Mouse (Mus musculus) liver, embryonic 13.5 days (tissue): ENCODE results near the gene Gsk3a. TPM values are rescaled to one million over a fixed set of nuclear protein-coding genes. Genes with fewer than 3 reads are reported as not detected.
A peak's percentile ranks its signal among the peaks of the same experiment; 100 is the strongest.

ENCODE experiments used
- ATAC-seq: fragments of 200-750 bp; cut with Nextera tagmentation; 2 replicates; pipeline ENCODE4 v1.8.0; 2017; ENCODE audit warnings: low read depth, mild to moderate bottlenecking, moderate number of reproducible peaks, moderate library complexity
- DNase-seq: peaks from one replicate; pipeline ENCODE4 v3.0.0; 2022
- H3K27ac ChIP-seq: fragments of 300-500 bp; sonication (generic); 2 replicates; pipeline ENCODE4 v1.5.1; 2015; ENCODE audit warnings: moderate library complexity, mild to moderate bottlenecking, inconsistent platforms
- H3K27me3 ChIP-seq: fragments of 300-500 bp; sonication (generic); 2 replicates; pipeline ENCODE4 v1.6.1; 2015; ENCODE audit warnings: mild to moderate bottlenecking, inconsistent platforms
- H3K36me3 ChIP-seq: fragments of 300-500 bp; sonication (generic); 2 replicates; pipeline ENCODE4 v1.6.1; 2015; ENCODE audit warnings: mild to moderate bottlenecking, inconsistent platforms
- H3K4me1 ChIP-seq: fragments of 300-500 bp; sonication (generic); replicated peaks from 2 replicates; pipeline ENCODE4 v1.6.1; 2015; ENCODE audit warnings: inconsistent platforms
- H3K4me2 ChIP-seq: fragments of 300-500 bp; sonication (generic); 2 replicates; pipeline ENCODE4 v1.6.1; 2015; ENCODE audit warnings: inconsistent platforms, mild to moderate bottlenecking, moderate library complexity
- H3K4me3 ChIP-seq: fragments of 300-500 bp; sonication (generic); replicated peaks from 2 replicates; pipeline ENCODE4 v1.5.1; 2015; ENCODE audit warnings: mild to moderate bottlenecking, inconsistent platforms
- H3K9ac ChIP-seq: fragments of 300-500 bp; sonication (generic); 2 replicates; pipeline ENCODE4 v1.6.1; 2015; ENCODE audit warnings: mild to moderate bottlenecking, inconsistent platforms
- H3K9me3 ChIP-seq: fragments of 300-500 bp; sonication (generic); replicated peaks from 2 replicates; pipeline ENCODE4 v1.6.1; 2016; ENCODE audit warnings: inconsistent platforms
- WGBS: fragments of 180-500 bp; shearing (Covaris S2); methylation state at CpG from one replicate; pipeline ENCODE4 v1.1.7; 2015; ENCODE audit not compliant: insufficient replicate concordance; 5-methylcytosine and 5-hydroxymethylcytosine counted together
- polyA plus RNA-seq: library from polyadenylated mRNA; unstranded; fragments of >200 nt; fragmentation: Nextera tagmentation; extraction: Ambion mirVana; gene quantifications from 2 replicates; pipeline ENCODE4 v1.2.1, GENCODE M21; 2015

Gsk3a gene
- polyA plus RNA-seq, 1 experiment from 2014 or later = 6.3 TPM

GRCm38 (mm10) chr7:25230690-25231285 is 6.9 kb downstream of the Gsk3a start:
- Histone ChIP-seq H3K4me1 (peaks cover 15% of the 10 kb centered on the region), H3K9ac (no peak overlapping the region), H3K4me2 (no peak overlapping the region), H3K27ac (no peak overlapping the region), H3K27me3 (no peaks in the 10 kb centered on the region), H3K9me3 (no peaks in the 10 kb centered on the region), H3K4me3 (no peak overlapping the region), H3K36me3 (peaks cover 100% of the 10 kb centered on the region)
- ATAC-seq = 0 out of 2 replicates have a peak, but pooled peaks have one; percentile 9
- 80% methylated on average over 9 of the region's 9 CpGs for WGBS
- no peak for DNase-seq

- H3K36me3 ChIP-seq = peaks cover 100% of the 10 kb centered on the region
- ATAC-seq = no peak
- no peak overlapping the region for H3K4me3 ChIP-seq
- 76% methylated on average over 1 of the region's 1 CpGs for WGBS
- no peak overlapping the region for H3K4me2 ChIP-seq
- H3K9me3 ChIP-seq = no peaks in the 10 kb centered on the region
- no peaks in the 10 kb centered on the region for H3K27me3 ChIP-seq
- peaks cover 13% of the 10 kb centered on the region for H3K4me1 ChIP-seq
- no peak overlapping the region for H3K27ac ChIP-seq
- H3K9ac ChIP-seq = no peak overlapping the region
- no peak for DNase-seq
These were observed 9.9 kb downstream of the Gsk3a start for GRCm38 (mm10) chr7:25227523-25228300.

- H3K4me3 ChIP-seq = peak overlapping the region; percentile 97
- H3K27me3 ChIP-seq = no peaks in the 10 kb centered on the region
- H3K27ac ChIP-seq = peak overlapping the region; percentile 92
- DNase-seq = no peak
- H3K4me1 ChIP-seq = peaks cover 50% of the 10 kb centered on the region
- ATAC-seq = 0 out of 2 replicates have a peak, but pooled peaks have one; percentile 1
- H3K4me2 ChIP-seq = peak overlapping the region; percentile 89
- H3K36me3 ChIP-seq = peaks cover 62% of the 10 kb centered on the region
- H3K9me3 ChIP-seq = no peaks in the 10 kb centered on the region
- 63% methylated on average over 10 of the region's 10 CpGs for WGBS
- peak overlapping the region; percentile 98 for H3K9ac ChIP-seq
These were observed 15.2 kb downstream of the Gsk3a start for GRCm38 (mm10) chr7:25222275-25222967.

GRCm38 (mm10) chr7:25221102-25221883 is 16.4 kb downstream of the Gsk3a start, which contains the start of gene Zfp526:
TSS of gene Zfp526 (plus strand) at chr7:25221425.
- WGBS = under 1% methylated on average over 45 of the region's 45 CpGs
- H3K9ac ChIP-seq = peak within 1 kb of the TSS; percentile 98
- peak within 1 kb of the TSS; percentile 89 for H3K4me2 ChIP-seq
- H3K27ac ChIP-seq = peak within 1 kb of the TSS; percentile 99
- H3K9me3 ChIP-seq = no peaks in the 10 kb centered on the region
- H3K27me3 ChIP-seq = no peaks in the 10 kb centered on the region
- H3K36me3 ChIP-seq = peaks cover 61% of the 10 kb centered on the region
- ATAC-seq = peak; percentile 83
- peak within 1 kb of the TSS; percentile 97 for H3K4me3 ChIP-seq
- peak; percentile 97 for DNase-seq
- peaks cover 55% of the 10 kb centered on the region for H3K4me1 ChIP-seq

- Histone ChIP-seq H3K36me3 (peaks cover 61% of the 10 kb centered on the region), H3K4me1 (peaks cover 58% of the 10 kb centered on the region)
These were observed 17.1 kb downstream of the Gsk3a start, which contains the start of gene Dedd2 for GRCm38 (mm10) chr7:25220457-25221101. TSS of gene Dedd2 (minus strand) at chr7:25220615.

GRCm38 (mm10) chr7:25219756-25220456 is 17.7 kb downstream of the Gsk3a start:
- Histone ChIP-seq H3K36me3 (peaks cover 61% of the 10 kb centered on the region), H3K9me3 (no peaks in the 10 kb centered on the region), H3K4me3 (peak overlapping the region; percentile 97), H3K4me2 (peak overlapping the region; percentile 89), H3K4me1 (peaks cover 64% of the 10 kb centered on the region), H3K27me3 (no peaks in the 10 kb centered on the region), H3K27ac (peak overlapping the region; percentile 99), H3K9ac (peak overlapping the region; percentile 98)
- WGBS = 2% methylated on average over 31 of the region's 31 CpGs
- DNase-seq = peak; percentile 98
- peak; percentile 64 for ATAC-seq

More at GRCm38 (mm10) chr7:25220457-25221101, 17.1 kb downstream of the Gsk3a start, which contains the start of gene Dedd2:
- H3K9me3 ChIP-seq = no peaks in the 10 kb centered on the region
- ATAC-seq (peak; percentile 35), DNase-seq (peak; percentile 57)
- H3K9ac ChIP-seq = peak within 1 kb of the TSS; percentile 98
- WGBS = 3% methylated on average over 20 of the region's 20 CpGs
- H3K4me2 ChIP-seq = peak within 1 kb of the TSS; percentile 89
- peak within 1 kb of the TSS; percentile 99 for H3K27ac ChIP-seq
- peak within 1 kb of the TSS; percentile 97 for H3K4me3 ChIP-seq
- no peaks in the 10 kb centered on the region for H3K27me3 ChIP-seq

- H3K27me3 ChIP-seq = no peaks in the 10 kb centered on the region
- H3K4me3 ChIP-seq = peak overlapping the region; percentile 97
- peak overlapping the region; percentile 98 for H3K9ac ChIP-seq
- H3K27ac ChIP-seq = peak overlapping the region; percentile 99
- WGBS = 0% methylated on average over 16 of the region's 16 CpGs
- DNase-seq (no peak), ATAC-seq (no peak)
- H3K9me3 ChIP-seq = no peaks in the 10 kb centered on the region
- peaks cover 68% of the 10 kb centered on the region for H3K4me1 ChIP-seq
- peak overlapping the region; percentile 89 for H3K4me2 ChIP-seq
- peaks cover 60% of the 10 kb centered on the region for H3K36me3 ChIP-seq
These were observed 18.3 kb downstream of the Gsk3a start for GRCm38 (mm10) chr7:25219416-25219750.

GRCm38 (mm10) chr7:25218705-25219415 is 18.8 kb downstream of the Gsk3a start:
- ATAC-seq (peak; percentile 8), DNase-seq (peak; percentile 44)
- Histone ChIP-seq H3K27me3 (no peaks in the 10 kb centered on the region), H3K4me2 (peak overlapping the region; percentile 89), H3K27ac (peak overlapping the region; percentile 99), H3K4me3 (peak overlapping the region; percentile 97), H3K9me3 (no peaks in the 10 kb centered on the region), H3K4me1 (peaks cover 72% of the 10 kb centered on the region), H3K36me3 (peaks cover 60% of the 10 kb centered on the region), H3K9ac (peak overlapping the region; percentile 98)
- under 1% methylated on average over 53 of the region's 53 CpGs for WGBS

GRCm38 (mm10) chr7:25217653-25218395 is 19.8 kb downstream of the Gsk3a start:
- ATAC-seq (no peak), DNase-seq (no peak)
- WGBS = 58% methylated on average over 12 of the region's 12 CpGs
- Histone ChIP-seq H3K4me1 (peaks cover 69% of the 10 kb centered on the region), H3K9me3 (no peaks in the 10 kb centered on the region), H3K9ac (peak overlapping the region; percentile 98), H3K27me3 (no peaks in the 10 kb centered on the region), H3K27ac (peak overlapping the region; percentile 99), H3K4me3 (peak overlapping the region; percentile 97), H3K4me2 (peak overlapping the region; percentile 89), H3K36me3 (peaks cover 60% of the 10 kb centered on the region)
